Mouse (Mus musculus): ENCODE data around the gene Zic4. TPM values are rescaled to one million over a fixed set of nuclear protein-coding genes. Genes with fewer than 3 reads are reported as not detected.

Gene Zic4
- polyA plus RNA-seq, 1 experiment, result not detected

GRCm38 (mm10) chr9:91386502-91386890, 24.3 kb downstream of the Zic4 start:
- no peak overlapping the region for H3K4me3 ChIP-seq (ENCODE audit: control insufficient read depth, insufficient read depth, low read length)
- H3K36me3 ChIP-seq (ENCODE audit: control insufficient read depth, insufficient read depth, low read length), result no peaks in the 10 kb centered on the region
- TF ChIP-seq CTCF (IDR thresholded peaks at IDR 0.05; ENCODE audit: borderline replicate concordance, control insufficient read depth, extremely low read depth, insufficient read depth, low read length, poor library complexity) (no peak), POLR2A (IDR thresholded peaks at IDR 0.05; ENCODE audit: control insufficient read depth, extremely low read depth, insufficient read depth, low read length, poor library complexity) (no peak)
- 10% methylated on average over 17 of the region's 17 CpGs for WGBS
- DNase-seq, result no peak
- no peak overlapping the region for H3K27ac ChIP-seq (ENCODE audit: control insufficient read depth, insufficient read depth, low read length)
- H3K27me3 ChIP-seq (ENCODE audit: control insufficient read depth, insufficient read depth, low read length), result no peaks in the 10 kb centered on the region; the same call in 1 of the 2 replicates
- H3K4me1 ChIP-seq (replicated peaks; ENCODE audit: control insufficient read depth, insufficient read depth, low read length), result no peaks in the 10 kb centered on the region

DNA sequence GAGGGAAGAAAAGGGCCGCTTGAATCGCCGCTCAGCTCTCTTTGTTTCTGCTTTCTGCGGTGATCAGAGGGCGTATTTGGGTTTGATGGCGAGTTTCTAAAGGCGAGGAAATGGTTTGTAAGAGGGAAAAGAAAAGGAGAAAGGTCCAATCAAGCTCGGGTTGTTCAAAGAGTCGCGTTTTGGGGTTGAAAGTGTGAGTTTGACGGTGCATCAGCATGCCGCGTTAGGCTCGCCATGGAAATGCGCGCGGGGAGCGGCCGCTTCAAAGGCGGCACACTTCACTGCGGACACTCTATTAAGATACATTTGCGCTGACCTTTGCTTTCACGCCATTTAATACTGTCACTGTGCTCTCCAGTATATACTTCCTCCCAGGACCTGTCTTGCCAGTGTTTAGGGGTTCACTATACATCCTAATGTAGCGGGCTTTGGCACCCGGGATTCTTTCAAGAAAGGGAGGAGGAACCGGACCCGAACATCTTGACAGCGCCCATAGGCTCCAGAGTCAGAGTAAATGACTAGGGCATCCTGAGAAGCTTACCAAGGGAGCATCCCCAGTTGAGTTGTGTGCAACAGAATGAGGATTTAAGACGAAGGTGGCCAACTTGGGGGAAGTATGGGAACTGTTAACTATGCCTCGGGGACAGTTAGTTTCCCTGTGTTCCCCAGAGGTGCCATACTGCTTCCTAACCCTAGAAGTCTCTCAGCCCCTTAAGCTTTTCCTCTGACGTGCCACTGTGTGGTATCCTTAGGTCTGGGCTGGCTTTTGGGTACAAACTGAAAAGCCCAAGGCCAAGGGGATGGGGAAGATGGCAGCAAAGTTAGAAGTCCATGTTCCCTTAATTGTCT, 24.9 kb downstream of the Zic4 start:
- 6% methylated on average over 31 of the region's 31 CpGs for WGBS
- H3K4me1 ChIP-seq (replicated peaks; ENCODE audit: control insufficient read depth, insufficient read depth, low read length), result no peaks in the 10 kb centered on the region
- no peak overlapping the region for H3K4me3 ChIP-seq (ENCODE audit: control insufficient read depth, insufficient read depth, low read length)
- DNase-seq, result no peak
- H3K27me3 ChIP-seq (ENCODE audit: control insufficient read depth, insufficient read depth, low read length), result no peaks in the 10 kb centered on the region; the same call in 1 of the 2 replicates
- no peak for TF ChIP-seq CTCF (IDR thresholded peaks at IDR 0.05; ENCODE audit: borderline replicate concordance, control insufficient read depth, extremely low read depth, insufficient read depth, low read length, poor library complexity)
- TF ChIP-seq POLR2A (IDR thresholded peaks at IDR 0.05; ENCODE audit: control insufficient read depth, extremely low read depth, insufficient read depth, low read length, poor library complexity), result no peak
- H3K36me3 ChIP-seq (ENCODE audit: control insufficient read depth, insufficient read depth, low read length), result no peaks in the 10 kb centered on the region
- H3K27ac ChIP-seq (ENCODE audit: control insufficient read depth, insufficient read depth, low read length), result no peak overlapping the region

DNA sequence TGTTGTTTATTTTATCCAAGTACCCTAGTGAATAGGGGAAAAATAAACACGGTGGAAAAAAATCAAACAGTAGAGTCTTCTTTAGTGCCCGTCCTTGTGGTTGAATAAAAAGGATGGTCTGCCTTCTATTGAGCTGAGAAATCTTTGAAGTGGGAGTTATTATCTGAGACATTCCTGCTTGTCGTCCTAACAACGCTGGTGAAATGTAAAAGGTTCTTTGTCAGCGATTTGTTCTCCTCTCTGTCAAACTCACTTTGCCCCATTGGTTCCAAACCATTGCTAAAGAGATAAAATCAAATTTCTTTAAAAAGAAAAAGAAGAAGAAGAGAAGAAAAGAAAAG, 25.5 kb downstream of the Zic4 start:
- no peak for DNase-seq
- Histone ChIP-seq H3K36me3 (ENCODE audit: control insufficient read depth, insufficient read depth, low read length) (no peaks in the 10 kb centered on the region), H3K27ac (ENCODE audit: control insufficient read depth, insufficient read depth, low read length) (no peak overlapping the region), H3K4me1 (replicated peaks; ENCODE audit: control insufficient read depth, insufficient read depth, low read length) (no peaks in the 10 kb centered on the region), H3K4me3 (ENCODE audit: control insufficient read depth, insufficient read depth, low read length) (no peak overlapping the region), H3K27me3 (ENCODE audit: control insufficient read depth, insufficient read depth, low read length) (no peaks in the 10 kb centered on the region; the same call in 1 of the 2 replicates)
- TF ChIP-seq CTCF (IDR thresholded peaks at IDR 0.05; ENCODE audit: borderline replicate concordance, control insufficient read depth, extremely low read depth, insufficient read depth, low read length, poor library complexity) (no peak), POLR2A (IDR thresholded peaks at IDR 0.05; ENCODE audit: control insufficient read depth, extremely low read depth, insufficient read depth, low read length, poor library complexity) (no peak)
- WGBS, result 4% methylated on average over 5 of the region's 5 CpGs

- Histone ChIP-seq H3K4me1 (replicated peaks; ENCODE audit: control insufficient read depth, insufficient read depth, low read length) (no peaks in the 10 kb centered on the region), H3K27ac (ENCODE audit: control insufficient read depth, insufficient read depth, low read length) (no peak overlapping the region), H3K4me3 (ENCODE audit: control insufficient read depth, insufficient read depth, low read length) (no peak overlapping the region), H3K27me3 (ENCODE audit: control insufficient read depth, insufficient read depth, low read length) (no peaks in the 10 kb centered on the region; the same call in 1 of the 2 replicates), H3K36me3 (ENCODE audit: control insufficient read depth, insufficient read depth, low read length) (no peaks in the 10 kb centered on the region)
- no peak for TF ChIP-seq POLR2A (IDR thresholded peaks at IDR 0.05; ENCODE audit: control insufficient read depth, extremely low read depth, insufficient read depth, low read length, poor library complexity)
- TF ChIP-seq CTCF (IDR thresholded peaks at IDR 0.05; ENCODE audit: borderline replicate concordance, control insufficient read depth, extremely low read depth, insufficient read depth, low read length, poor library complexity), result no peak
- no peak for DNase-seq
- whole genome bisulfite sequencing, result 4% methylated on average over 4 of the region's 4 CpGs
Observed at GRCm38 (mm10) chr9:91388173-91388572, 26.0 kb downstream of the Zic4 start.

GRCm38 (mm10) chr9:91393376-91394068, 31.3 kb downstream of the Zic4 start:
- Histone ChIP-seq H3K36me3 (ENCODE audit: control insufficient read depth, insufficient read depth, low read length) (no peaks in the 10 kb centered on the region), H3K27ac (ENCODE audit: control insufficient read depth, insufficient read depth, low read length) (no peak overlapping the region), H3K27me3 (ENCODE audit: control insufficient read depth, insufficient read depth, low read length) (0 out of 2 replicates have a peak, but pooled peaks cover 4% of the 10 kb centered on the region), H3K4me1 (replicated peaks; ENCODE audit: control insufficient read depth, insufficient read depth, low read length) (no peaks in the 10 kb centered on the region), H3K4me3 (ENCODE audit: control insufficient read depth, insufficient read depth, low read length) (no peak overlapping the region)
- no peak for DNase-seq
- TF ChIP-seq CTCF (IDR thresholded peaks at IDR 0.05; ENCODE audit: borderline replicate concordance, control insufficient read depth, extremely low read depth, insufficient read depth, low read length, poor library complexity) (no peak), POLR2A (IDR thresholded peaks at IDR 0.05; ENCODE audit: control insufficient read depth, extremely low read depth, insufficient read depth, low read length, poor library complexity) (no peak)
- WGBS, result 13% methylated on average over 8 of the region's 8 CpGs

GRCm38 (mm10) chr9:91394211-91394646, 32.0 kb downstream of the Zic4 start:
- Histone ChIP-seq H3K36me3 (ENCODE audit: control insufficient read depth, insufficient read depth, low read length) (no peaks in the 10 kb centered on the region), H3K27me3 (ENCODE audit: control insufficient read depth, insufficient read depth, low read length) (0 out of 2 replicates have a peak, but pooled peaks cover 4% of the 10 kb centered on the region), H3K27ac (ENCODE audit: control insufficient read depth, insufficient read depth, low read length) (no peak overlapping the region), H3K4me3 (ENCODE audit: control insufficient read depth, insufficient read depth, low read length) (no peak overlapping the region), H3K4me1 (replicated peaks; ENCODE audit: control insufficient read depth, insufficient read depth, low read length) (no peaks in the 10 kb centered on the region)
- TF ChIP-seq POLR2A (IDR thresholded peaks at IDR 0.05; ENCODE audit: control insufficient read depth, extremely low read depth, insufficient read depth, low read length, poor library complexity), result no peak
- TF ChIP-seq CTCF (IDR thresholded peaks at IDR 0.05; ENCODE audit: borderline replicate concordance, control insufficient read depth, extremely low read depth, insufficient read depth, low read length, poor library complexity), result no peak
- DNase-seq, result no peak
- 10% methylated on average over 14 of the region's 14 CpGs for WGBS
